Mouse (Mus musculus) myocyte (in vitro differentiated cells): Measurements from ENCODE around the gene Cfd.

Experiments used
- MYOD1 ChIP-seq, 3 experiments: IDR thresholded peaks; one replicate each; pipeline ENCODE4 v1.6.1; 2011; ENCODE audit warnings: control low read depth in 2 of 3, low read depth in 2 of 3, mild to moderate bottlenecking in 2 of 3, moderate library complexity in 1 of 3; ENCODE audit not compliant: insufficient read length in 2 of 3, control insufficient read depth in 1 of 3
- POLR2A ChIP-seq: IDR thresholded peaks from one replicate; pipeline ENCODE4 v1.6.1; 2011; ENCODE audit warnings: low read depth, mild to moderate bottlenecking, control low read depth, moderate library complexity; ENCODE audit not compliant: insufficient read length

- TF ChIP-seq POLR2A (no peak), MYOD1 (IDR thresholded peaks at IDR 0.05; ENCODE audit: control insufficient read depth in 1 of 3, insufficient read length in 2 of 3, low read depth in 2 of 3) (no peak)
Observed at GRCm38 (mm10) chr10:79937775-79938526, 47.3 kb downstream of the Cfd start.
